Mouse (Mus musculus) embryonic facial prominence, embryonic 14.5 days (tissue): ENCODE data around the gene Mark2. TPM values are rescaled to one million over a fixed set of nuclear protein-coding genes. Genes with fewer than 3 reads are reported as not detected.
A peak's percentile ranks its signal among the peaks of the same experiment; 100 is the strongest.

Experiments
- ATAC-seq: fragments of 200-750 bp; cut with Nextera tagmentation; 2 replicates; pipeline ENCODE4 v1.8.0; 2017; ENCODE audit warnings: low read depth, moderate number of reproducible peaks, moderate TSS enrichment
- DNase-seq: peaks from one replicate; pipeline ENCODE4 v3.0.0-alpha.2; 2015; ENCODE audit warnings: low spot score
- H3K27ac ChIP-seq: fragments of 300-500 bp; sonication (generic); replicated peaks from 2 replicates; pipeline ENCODE4 v1.5.1; 2014; ENCODE audit warnings: low read depth, mild to moderate bottlenecking, low read length, moderate library complexity
- H3K27me3 ChIP-seq: fragments of 300-500 bp; sonication (generic); replicated peaks from 2 replicates; pipeline ENCODE4 v1.6.1; 2014; ENCODE audit warnings: low read length; ENCODE audit not compliant: control insufficient read depth, insufficient read depth
- H3K36me3 ChIP-seq: fragments of 300-500 bp; sonication (generic); 2 replicates; pipeline ENCODE4 v1.6.1; 2014; ENCODE audit warnings: low read length, mixed read lengths; ENCODE audit not compliant: control insufficient read depth, insufficient read depth
- H3K4me1 ChIP-seq: fragments of 300-500 bp; sonication (generic); 2 replicates; pipeline ENCODE4 v1.6.1; 2014; ENCODE audit warnings: antibody characterized with exemption, low read length; ENCODE audit not compliant: control insufficient read depth, insufficient read depth
- H3K4me2 ChIP-seq: fragments of 300-500 bp; sonication (generic); 2 replicates; pipeline ENCODE4 v1.6.1; 2014; ENCODE audit warnings: low read depth, mild to moderate bottlenecking, low read length, moderate library complexity, mixed read lengths
- H3K4me3 ChIP-seq: fragments of 300-500 bp; sonication (generic); 2 replicates; pipeline ENCODE4 v1.5.1; 2014; ENCODE audit warnings: low read depth, mild to moderate bottlenecking, low read length
- H3K9ac ChIP-seq: fragments of 300-500 bp; sonication (generic); 2 replicates; pipeline ENCODE4 v1.6.1; 2014; ENCODE audit warnings: low read depth, mild to moderate bottlenecking, low read length, moderate library complexity, mixed read lengths
- H3K9me3 ChIP-seq: fragments of 300-500 bp; sonication (generic); 2 replicates; pipeline ENCODE4 v1.6.1; 2016; ENCODE audit warnings: low read length; ENCODE audit not compliant: control insufficient read depth
- WGBS: fragments of 180-500 bp; shearing (Covaris S2); extraction: QIAGEN DNeasy Blood & Tissue Kit; methylation state at CpG from one replicate; pipeline ENCODE4 v1.1.7; 2014; 5-methylcytosine and 5-hydroxymethylcytosine counted together
- polyA plus RNA-seq: library from polyadenylated mRNA; unstranded; fragments of >200 nt; fragmentation: Nextera tagmentation; extraction: Ambion mirVana; gene quantifications from 2 replicates; pipeline ENCODE4 v1.2.1, GENCODE M21; 2014

The Mark2 gene
- polyA plus RNA-seq, 1 experiment from 2014 or later, result 42.1 TPM

DNA sequence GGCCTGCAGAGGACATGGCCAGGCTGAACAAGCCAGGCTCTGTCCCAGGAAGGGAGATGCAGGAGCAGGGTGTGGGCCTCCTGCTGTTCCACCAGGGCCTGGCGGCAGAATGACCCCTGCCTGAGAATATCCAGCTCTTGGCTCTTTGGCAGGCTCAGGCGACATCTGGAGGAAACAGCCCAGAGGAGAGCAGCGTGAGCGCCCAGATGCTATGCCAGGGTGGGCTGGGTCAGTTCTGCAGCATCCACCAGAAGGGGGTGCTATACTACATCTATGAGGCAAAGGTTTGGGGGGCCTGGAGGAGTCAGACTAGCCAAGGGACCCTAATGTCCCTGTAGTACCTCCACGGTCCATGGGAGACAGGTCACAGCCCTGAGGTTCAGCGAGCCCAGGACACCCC is 62.5 kb downstream of the Mark2 start:
- 31% methylated on average over 6 of the region's 6 CpGs for WGBS
- no peaks in the 10 kb centered on the region for H3K9me3 ChIP-seq
- H3K27me3 ChIP-seq, result no peaks in the 10 kb centered on the region
- peaks cover 17% of the 10 kb centered on the region for H3K4me1 ChIP-seq
- 0 out of 2 replicates have a peak overlapping the region, but pooled peaks have one; percentile 30 for H3K9ac ChIP-seq
- peaks cover 92% of the 10 kb centered on the region for H3K36me3 ChIP-seq
- H3K4me3 ChIP-seq, result no peak overlapping the region
- DNase-seq, result peak; percentile 76
- no peak overlapping the region for H3K4me2 ChIP-seq
- no peak overlapping the region for H3K27ac ChIP-seq
- peak; percentile 35 for ATAC-seq

DNA sequence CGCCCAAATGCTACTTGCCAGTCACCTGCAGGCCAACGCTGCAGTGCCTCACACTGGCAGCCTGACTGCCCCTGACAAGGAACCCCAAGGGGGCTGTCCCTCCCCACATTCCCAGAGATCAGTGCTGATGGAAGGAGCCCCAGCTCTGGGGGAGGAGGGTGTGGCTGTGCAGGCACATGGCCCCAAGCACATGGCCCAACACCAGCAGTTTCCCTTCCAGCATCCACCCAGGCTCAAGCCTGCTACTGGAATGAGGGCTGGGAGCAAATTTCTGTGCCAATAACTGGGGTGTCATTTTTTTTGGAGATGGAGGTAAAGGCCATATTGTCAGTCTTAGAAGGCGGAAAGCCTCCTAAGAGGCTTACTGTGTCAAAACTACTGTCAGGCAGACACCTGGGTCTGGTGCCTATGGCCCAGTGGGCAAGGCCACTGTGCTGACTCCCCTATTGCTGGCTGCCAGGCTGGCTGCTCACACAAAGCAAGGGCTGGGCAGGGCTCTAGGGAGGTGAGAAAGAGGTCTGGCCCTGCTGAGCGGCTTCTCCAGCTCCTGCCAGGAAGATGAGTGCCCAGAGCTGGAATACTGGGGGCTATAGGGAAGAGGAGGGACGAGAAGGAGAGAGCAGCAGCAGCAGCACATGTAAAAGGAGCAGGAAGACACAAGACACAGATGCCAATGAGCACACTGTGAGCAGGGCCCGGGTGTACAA is 63.3 kb downstream of the Mark2 start:
- WGBS, result 82% methylated on average over 6 of the region's 6 CpGs
- Histone ChIP-seq H3K27ac (no peak overlapping the region), H3K27me3 (no peaks in the 10 kb centered on the region), H3K4me2 (no peak overlapping the region), H3K9ac (0 out of 2 replicates have a peak overlapping the region, but pooled peaks have one; percentile 30), H3K4me1 (peaks cover 17% of the 10 kb centered on the region), H3K4me3 (no peak overlapping the region), H3K9me3 (no peaks in the 10 kb centered on the region), H3K36me3 (peaks cover 95% of the 10 kb centered on the region)
- DNase-seq (no peak), ATAC-seq (no peak)

DNA sequence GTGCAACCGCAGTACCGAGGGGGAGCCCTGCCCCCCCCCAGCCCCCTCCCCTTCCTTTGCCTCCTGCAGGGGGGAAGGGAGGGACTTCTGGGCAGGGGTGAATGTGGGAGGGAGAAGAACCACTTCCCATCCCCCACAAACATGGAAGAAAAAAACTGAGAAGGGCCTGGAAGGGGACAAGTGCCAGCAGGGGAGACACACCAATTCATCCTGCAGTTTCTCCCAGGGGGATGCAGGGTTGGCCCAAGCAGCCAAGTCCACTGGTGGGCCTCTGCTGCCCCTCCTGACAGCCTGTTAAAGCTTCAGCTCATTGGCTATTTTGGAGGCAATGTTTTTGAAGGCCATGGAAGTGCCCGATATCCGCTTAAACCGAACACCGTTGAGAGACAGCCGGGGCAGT is 64.9 kb downstream of the Mark2 start:
- WGBS, result 61% methylated on average over 6 of the region's 7 CpGs
- ATAC-seq, result no peak
- H3K9me3 ChIP-seq, result no peaks in the 10 kb centered on the region
- DNase-seq, result no peak
- peak overlapping the region; percentile 61; the same call in 1 of the 2 replicates for H3K27ac ChIP-seq
- no peak overlapping the region for H3K4me3 ChIP-seq
- H3K27me3 ChIP-seq, result no peaks in the 10 kb centered on the region
- H3K4me1 ChIP-seq, result peaks cover 17% of the 10 kb centered on the region
- H3K36me3 ChIP-seq, result peaks cover 95% of the 10 kb centered on the region
- H3K9ac ChIP-seq, result no peak overlapping the region
- H3K4me2 ChIP-seq, result no peak overlapping the region

DNA sequence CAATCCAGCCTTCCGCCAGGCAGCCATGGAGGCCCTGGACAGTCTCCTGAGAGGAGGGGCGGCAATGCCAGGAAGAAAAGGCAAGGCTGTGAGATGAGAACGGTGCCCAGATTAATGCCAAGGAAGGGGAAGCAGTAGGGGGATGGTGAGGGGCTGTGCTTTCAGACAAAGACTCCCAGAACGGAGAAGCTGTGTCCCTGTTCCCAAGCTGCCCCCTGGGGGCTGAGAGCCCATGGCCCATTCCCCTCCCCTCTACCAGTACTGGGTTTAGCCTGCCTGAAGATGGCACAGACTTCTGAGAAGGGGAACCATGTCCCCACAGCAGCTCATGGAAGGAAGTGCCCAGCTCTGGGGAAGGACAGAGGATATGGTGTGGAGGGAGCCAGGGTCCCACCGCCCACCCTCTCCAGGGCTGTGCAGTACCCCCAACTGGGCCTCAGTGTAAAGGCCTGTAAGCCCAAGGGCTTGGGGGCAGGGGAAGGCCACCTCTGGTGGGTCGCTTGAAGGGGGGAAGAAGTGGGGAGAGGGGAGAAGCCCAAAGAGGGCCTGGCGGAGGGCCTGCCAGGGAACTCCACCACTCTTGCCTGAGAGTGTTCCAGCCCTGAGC is 65.5 kb downstream of the Mark2 start:
- H3K4me3 ChIP-seq, result no peak overlapping the region
- H3K9ac ChIP-seq, result no peak overlapping the region
- peak overlapping the region; percentile 61 for H3K27ac ChIP-seq
- H3K4me2 ChIP-seq, result no peak overlapping the region
- WGBS, result 53% methylated on average over 7 of the region's 7 CpGs
- H3K9me3 ChIP-seq, result no peaks in the 10 kb centered on the region
- ATAC-seq (no peak), DNase-seq (no peak)
- H3K4me1 ChIP-seq, result peaks cover 17% of the 10 kb centered on the region
- H3K36me3 ChIP-seq, result peaks cover 95% of the 10 kb centered on the region
- H3K27me3 ChIP-seq, result no peaks in the 10 kb centered on the region

DNA sequence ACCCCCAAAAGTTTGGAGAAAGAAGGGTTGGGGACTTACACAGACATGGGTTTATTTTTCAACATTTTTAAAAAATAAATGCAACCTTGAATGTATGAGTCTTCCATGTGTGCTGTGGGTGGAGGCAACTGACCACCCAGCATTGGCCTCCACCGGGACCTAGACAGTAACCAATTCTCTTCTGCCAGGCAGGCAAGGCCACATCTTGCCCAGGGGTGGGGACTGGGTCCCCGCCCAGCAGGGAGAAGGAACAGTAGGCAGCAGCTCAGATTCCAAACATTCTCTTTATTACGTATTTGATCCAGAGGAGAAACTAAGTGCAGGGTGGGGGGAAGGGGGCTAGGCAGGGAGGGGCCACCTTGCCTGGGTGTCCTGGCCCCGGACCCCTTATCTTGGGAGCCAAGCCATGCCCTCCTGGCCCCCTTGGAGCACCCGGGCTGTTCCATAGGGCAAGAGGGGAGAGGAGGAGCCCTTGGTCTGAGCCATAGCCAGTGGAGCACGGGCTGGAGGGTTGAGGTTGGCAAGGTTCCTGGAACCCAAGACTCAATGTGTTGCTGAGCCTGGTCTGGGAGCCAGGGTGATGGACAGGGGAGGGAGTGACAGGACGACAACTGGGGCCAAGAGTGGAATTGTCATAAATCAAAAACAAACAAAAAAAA is 66.4 kb downstream of the Mark2 start:
- peak overlapping the region; percentile 25; the same call in 1 of the 2 replicates for H3K9ac ChIP-seq
- peaks cover 17% of the 10 kb centered on the region for H3K4me1 ChIP-seq
- DNase-seq (no peak), ATAC-seq (no peak)
- H3K27me3 ChIP-seq, result no peaks in the 10 kb centered on the region
- no peak overlapping the region for H3K4me2 ChIP-seq
- H3K9me3 ChIP-seq, result no peaks in the 10 kb centered on the region
- H3K4me3 ChIP-seq, result no peak overlapping the region
- peak overlapping the region; percentile 63 for H3K27ac ChIP-seq
- 32% methylated on average over 6 of the region's 7 CpGs for WGBS
- peaks cover 95% of the 10 kb centered on the region for H3K36me3 ChIP-seq

DNA sequence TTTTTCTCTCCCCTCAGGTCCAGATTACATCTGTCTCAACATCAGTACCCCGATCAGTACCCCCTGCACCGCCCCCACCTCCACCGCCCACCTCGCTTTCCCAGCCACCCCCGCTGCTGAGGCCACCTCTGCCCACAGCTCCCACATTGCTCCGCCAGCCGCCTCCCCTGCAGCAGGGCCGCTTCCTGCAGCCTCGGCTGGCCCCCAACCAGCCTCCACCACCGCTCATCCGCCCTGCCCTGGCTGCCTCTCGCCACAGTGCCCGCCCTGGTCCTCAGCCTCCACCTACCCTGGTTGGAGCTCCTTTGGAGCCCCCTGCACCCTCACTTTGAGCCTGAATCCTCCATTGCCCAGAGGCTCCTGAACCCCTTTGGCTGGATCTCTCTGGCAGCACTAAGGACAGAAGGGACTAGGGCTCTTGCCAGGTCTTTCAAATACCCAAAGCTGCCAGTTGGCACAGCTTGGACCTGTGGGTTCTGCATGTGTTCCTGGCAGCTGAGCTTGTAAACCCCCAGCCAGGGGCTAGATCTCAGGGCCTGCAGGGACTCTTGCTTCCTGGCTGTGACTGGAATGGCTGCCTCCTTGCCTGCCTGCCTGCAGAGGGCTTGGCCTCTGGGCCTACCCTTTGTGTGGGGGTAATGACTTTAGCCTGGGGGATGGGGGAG is 67.2 kb downstream of the Mark2 start:
- no peak overlapping the region for H3K4me3 ChIP-seq
- ATAC-seq, result no peak
- H3K36me3 ChIP-seq, result peaks cover 89% of the 10 kb centered on the region
- no peak for DNase-seq
- no peaks in the 10 kb centered on the region for H3K9me3 ChIP-seq
- no peaks in the 10 kb centered on the region for H3K27me3 ChIP-seq
- H3K4me2 ChIP-seq, result no peak overlapping the region
- H3K27ac ChIP-seq, result peak overlapping the region; percentile 63
- 73% methylated on average over 10 of the region's 13 CpGs for WGBS
- H3K9ac ChIP-seq, result peak overlapping the region; percentile 25; the same call in 1 of the 2 replicates
- H3K4me1 ChIP-seq, result peaks cover 22% of the 10 kb centered on the region

DNA sequence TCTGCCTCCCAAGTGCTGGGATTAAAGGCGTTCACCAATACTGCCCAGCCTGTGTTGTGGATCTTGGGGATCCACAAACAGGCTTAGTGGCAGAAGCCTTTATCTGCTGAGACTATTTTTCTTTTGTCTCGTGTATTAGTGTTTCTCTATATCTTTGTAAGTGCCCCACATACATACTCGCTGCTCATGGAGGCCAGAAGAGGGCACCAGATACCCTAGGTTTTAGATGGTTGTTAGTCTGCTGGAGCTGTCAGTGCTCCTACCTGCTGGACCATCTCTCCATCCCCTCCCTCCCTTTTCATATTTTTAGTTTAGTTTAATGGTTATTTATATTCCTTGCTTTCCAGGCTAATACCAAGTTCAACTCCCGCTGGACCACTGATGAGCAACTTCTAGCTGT is 68.2 kb downstream of the Mark2 start:
- H3K4me2 ChIP-seq, result no peak overlapping the region
- DNase-seq, result no peak

DNA sequence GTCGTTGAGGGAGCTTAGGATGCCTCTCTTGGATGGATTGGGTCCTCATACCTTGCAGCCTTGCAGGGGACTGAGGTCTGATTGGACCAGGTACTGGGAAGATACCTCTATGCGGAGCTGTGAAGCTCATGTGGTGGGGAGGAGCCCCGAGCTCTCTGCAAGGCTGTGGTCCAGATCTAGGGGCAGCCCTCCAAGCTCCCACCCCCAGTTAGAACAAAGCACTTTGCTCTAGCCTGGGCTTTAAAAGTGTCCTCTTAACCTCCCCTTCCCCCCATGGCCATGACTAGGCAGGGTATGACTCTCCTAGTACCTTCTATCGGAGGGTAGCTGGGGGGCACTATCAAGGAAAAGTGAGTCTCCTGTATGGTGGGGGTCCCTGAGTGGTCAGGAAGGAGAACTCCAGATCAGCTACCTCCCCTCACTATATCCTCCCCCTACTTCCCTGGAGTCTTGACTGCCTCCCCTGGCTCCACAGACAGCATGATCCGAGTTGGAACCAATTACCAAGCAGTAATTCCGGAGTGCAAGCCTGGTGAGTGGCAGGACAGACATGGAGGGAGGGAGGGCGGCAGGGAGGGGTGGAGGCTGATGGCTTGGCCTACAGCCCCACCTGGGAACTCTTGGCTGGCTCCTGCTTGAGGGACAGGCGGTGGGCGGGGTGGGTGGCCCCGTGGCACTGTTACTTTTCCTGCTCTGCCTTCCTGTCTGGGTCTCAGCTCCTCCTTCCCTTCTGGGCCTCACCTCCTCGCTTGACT is 72.2 kb downstream of the Mark2 start:
- Histone ChIP-seq H3K4me1 (peaks cover 33% of the 10 kb centered on the region), H3K9me3 (no peaks in the 10 kb centered on the region), H3K9ac (peak overlapping the region; percentile 90), H3K4me2 (peak overlapping the region; percentile 87), H3K36me3 (peaks cover 42% of the 10 kb centered on the region), H3K27ac (peak overlapping the region; percentile 93), H3K27me3 (no peaks in the 10 kb centered on the region), H3K4me3 (peak overlapping the region; percentile 88)
- ATAC-seq (peak; percentile 1; the same call in 1 of the 2 replicates), DNase-seq (peak; percentile 74)
- WGBS, result 7% methylated on average over 10 of the region's 11 CpGs

More for the DNA sequence above, 68.2 kb downstream of the Mark2 start:
- peaks cover 25% of the 10 kb centered on the region for H3K4me1 ChIP-seq
- ATAC-seq, result no peak
- no peak overlapping the region for H3K27ac ChIP-seq
- no peak overlapping the region for H3K4me3 ChIP-seq
- no peaks in the 10 kb centered on the region for H3K27me3 ChIP-seq
- no peaks in the 10 kb centered on the region for H3K9me3 ChIP-seq
- H3K36me3 ChIP-seq, result peaks cover 82% of the 10 kb centered on the region
- 86% methylated on average over 4 of the region's 4 CpGs for whole genome bisulfite sequencing
- H3K9ac ChIP-seq, result no peak overlapping the region
